Mouse (Mus musculus): Measurements from ENCODE around the gene Zfp975. TPM values are rescaled to one million over a fixed set of nuclear protein-coding genes. Genes with fewer than 3 reads are reported as not detected.
"Not testable (repeated sequence)": the region's sequence is repeated elsewhere in the genome, so short reads cannot be mapped to it uniquely, and the experiment has no call there.

Gene Zfp975
- polyA plus RNA-seq, 1 experiment from 2014 or later = 8.9 TPM

DNA sequence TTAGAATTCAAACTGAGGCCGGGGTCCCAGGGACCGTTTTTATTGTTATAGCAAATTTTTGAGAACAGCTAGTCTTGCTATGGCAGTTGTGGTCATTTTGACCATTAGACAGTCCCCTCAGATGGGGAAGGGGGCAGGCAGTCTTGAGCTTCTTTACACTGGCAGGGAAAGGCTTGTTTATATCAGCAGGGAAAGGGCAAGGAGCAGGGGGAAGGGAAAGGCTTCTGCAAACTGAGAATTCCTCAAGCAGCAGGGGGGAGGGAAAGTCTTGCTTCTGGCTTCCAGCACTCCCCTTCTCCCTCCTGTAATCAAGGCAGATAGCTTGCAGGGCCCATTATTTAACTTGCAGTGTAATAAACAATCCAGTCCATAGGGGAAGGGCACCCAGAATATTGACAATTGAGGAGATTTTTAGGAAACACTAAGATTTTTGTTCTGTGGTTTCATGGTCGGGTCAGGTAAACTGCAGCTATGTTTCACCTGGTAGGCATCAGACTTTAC is 49.4 kb downstream of the Zfp975 start:
- peak; percentile 4 for DNase-seq (ENCODE audit: low spot score)
- WGBS = 22% methylated on average over 3 of the region's 3 CpGs
- not testable (repeated sequence) for H3K9ac ChIP-seq (ENCODE audit: low read depth, low read length); H3K27me3 ChIP-seq (ENCODE audit: control insufficient read depth, insufficient read depth, low read length); H3K36me3 ChIP-seq (ENCODE audit: control insufficient read depth, insufficient read depth, low read length); H3K27ac ChIP-seq (ENCODE audit: low read depth, low read length); H3K4me1 ChIP-seq (replicated peaks; ENCODE audit: control insufficient read depth, insufficient read depth, low read length); H3K9me3 ChIP-seq (ENCODE audit: control insufficient read depth, low read length); ATAC-seq (ENCODE audit: low FRiP score)
- Histone ChIP-seq H3K4me3 (ENCODE audit: low read depth, low read length) (peak overlapping the region; percentile 25), H3K4me2 (replicated peaks; ENCODE audit: low read depth, low read length) (peak overlapping the region; percentile 33; the same call in 1 of the 2 replicates)

DNA sequence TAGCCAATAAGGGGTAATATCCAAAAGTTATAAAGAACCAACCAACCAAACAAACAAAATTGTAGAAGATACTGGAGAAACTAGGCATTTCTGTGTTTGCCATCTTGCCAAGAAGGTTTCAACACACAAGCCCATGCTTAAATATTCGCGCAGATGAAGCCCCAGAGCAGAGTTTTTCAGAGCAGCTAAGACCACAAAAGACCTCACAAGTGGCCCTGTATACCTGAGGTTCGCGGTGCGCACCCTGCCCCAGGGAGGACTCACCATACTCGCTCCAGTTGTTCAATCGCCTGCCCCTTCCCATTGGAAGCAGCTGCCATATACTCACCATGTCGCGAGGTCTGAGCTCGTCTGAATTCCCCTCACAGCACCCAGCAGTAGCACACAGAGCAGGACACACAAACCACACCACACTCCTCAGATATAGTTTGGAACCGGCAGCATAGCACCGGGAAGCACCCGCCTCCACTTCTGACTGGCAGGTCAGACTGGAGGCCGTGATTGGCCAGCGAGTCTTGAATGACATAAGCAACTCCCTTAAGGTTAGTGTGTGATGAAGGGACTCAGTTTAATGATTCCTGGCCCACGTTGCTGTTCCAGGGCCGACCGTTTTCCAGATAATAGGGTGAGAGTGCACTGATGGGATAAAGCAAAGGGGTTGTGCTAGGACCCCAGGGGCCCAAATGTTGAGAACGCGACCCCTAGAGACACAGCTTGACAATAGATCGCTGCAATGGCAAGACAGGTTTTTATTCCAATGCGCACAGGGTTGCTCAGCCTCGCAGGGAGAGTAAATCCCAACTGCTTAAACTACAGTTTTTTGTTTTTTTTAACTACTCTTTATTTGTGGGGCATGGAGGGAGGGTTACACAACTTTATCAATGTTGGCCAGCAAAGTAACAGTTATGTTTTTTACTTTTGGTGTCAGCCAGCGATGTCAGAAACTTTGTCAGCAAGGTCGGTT is 50.1 kb downstream of the Zfp975 start, which contains the start of gene Zfp976:
Zfp976 (minus strand) TSS at position 437 of the 964 bp plus-strand sequence.
- DNase-seq (ENCODE audit: low spot score) = peak; percentile 68
- H3K27me3 ChIP-seq (ENCODE audit: control insufficient read depth, insufficient read depth, low read length); H3K36me3 ChIP-seq (ENCODE audit: control insufficient read depth, insufficient read depth, low read length); H3K27ac ChIP-seq (ENCODE audit: low read depth, low read length); H3K4me1 ChIP-seq (replicated peaks; ENCODE audit: control insufficient read depth, insufficient read depth, low read length); H3K9me3 ChIP-seq (ENCODE audit: control insufficient read depth, low read length): not testable (repeated sequence)
- 6% methylated on average over 25 of the region's 25 CpGs for WGBS
- Histone ChIP-seq H3K4me2 (replicated peaks; ENCODE audit: low read depth, low read length) (peak within 1 kb of the TSS; percentile 33), H3K9ac (ENCODE audit: low read depth, low read length) (0 out of 2 replicates have a peak within 1 kb of the TSS, but pooled peaks have one; percentile 31), H3K4me3 (ENCODE audit: low read depth, low read length) (peak within 1 kb of the TSS; percentile 25)
- peak; percentile 98 for ATAC-seq (ENCODE audit: low FRiP score)

DNA sequence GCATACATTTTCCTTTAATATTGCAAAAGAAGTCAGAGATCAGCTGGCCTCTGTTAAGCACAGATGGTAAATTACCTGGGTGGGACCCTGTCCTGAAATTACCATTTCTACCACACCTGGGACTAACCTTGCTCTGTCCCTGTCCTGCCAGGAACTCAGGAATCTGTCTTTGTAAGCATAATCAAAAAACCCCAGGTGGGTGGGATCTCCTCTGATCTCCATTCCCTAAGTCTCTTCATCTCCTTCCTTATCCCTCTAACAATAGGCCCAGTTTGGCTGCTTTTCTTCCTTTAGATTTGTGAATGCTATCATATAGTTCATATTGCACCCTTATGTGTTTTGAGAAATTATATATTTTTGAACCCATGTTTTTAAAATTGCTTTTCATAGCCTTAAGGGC is 61.5 kb downstream of the Zfp975 start:
- H3K27ac ChIP-seq (ENCODE audit: low read depth, low read length); DNase-seq (ENCODE audit: low spot score); ATAC-seq (ENCODE audit: low FRiP score); H3K9me3 ChIP-seq (ENCODE audit: control insufficient read depth, low read length); H3K36me3 ChIP-seq (ENCODE audit: control insufficient read depth, insufficient read depth, low read length); H3K4me3 ChIP-seq (ENCODE audit: low read depth, low read length); H3K27me3 ChIP-seq (ENCODE audit: control insufficient read depth, insufficient read depth, low read length); H3K4me1 ChIP-seq (replicated peaks; ENCODE audit: control insufficient read depth, insufficient read depth, low read length); H3K4me2 ChIP-seq (replicated peaks; ENCODE audit: low read depth, low read length); H3K9ac ChIP-seq (ENCODE audit: low read depth, low read length): not testable (repeated sequence)

Other genes with a start within 250 kb of the Zfp975 start
- gene 4933421I07Rik, start 244.6 kb downstream of the Zfp975 start, polyA plus RNA-seq (2014; fragmentation: Nextera tagmentation; extraction: Ambion mirVana) = not detected in 2 replicates
- gene Zfp141, start 187.0 kb downstream of the Zfp975 start, polyA plus RNA-seq (2014; fragmentation: Nextera tagmentation; extraction: Ambion mirVana) = 11.0 and 13.2 TPM in 2 replicates
- not detected in 2 replicates for gene Gm21028, start 114.2 kb downstream of the Zfp975 start, polyA plus RNA-seq (2014; fragmentation: Nextera tagmentation; extraction: Ambion mirVana)
- gene Zfp977, start 100.2 kb downstream of the Zfp975 start, polyA plus RNA-seq (2014; fragmentation: Nextera tagmentation; extraction: Ambion mirVana) = 1.3 and 1.7 TPM in 2 replicates
- gene Zfp976, start 50.2 kb downstream of the Zfp975 start, polyA plus RNA-seq (2014; fragmentation: Nextera tagmentation; extraction: Ambion mirVana) = 1.9 TPM in 2 replicates
- gene Gm17067, start 34.3 kb upstream of the Zfp975 start, polyA plus RNA-seq (2014; fragmentation: Nextera tagmentation; extraction: Ambion mirVana) = not detected in 2 replicates
- gene Vmn2r62, start 100.8 kb upstream of the Zfp975 start, polyA plus RNA-seq (2014; fragmentation: Nextera tagmentation; extraction: Ambion mirVana) = not detected in 2 replicates
- not detected in 2 replicates for gene Gm2381, start 174.5 kb upstream of the Zfp975 start, polyA plus RNA-seq (2014; fragmentation: Nextera tagmentation; extraction: Ambion mirVana)
- gene Vmn2r63, start 241.1 kb upstream of the Zfp975 start, polyA plus RNA-seq (2014; fragmentation: Nextera tagmentation; extraction: Ambion mirVana) = not detected in 2 replicates

Measured in hindbrain, embryonic 11.5 days (tissue).